Mouse (Mus musculus) limb, embryonic 10.5 days (tissue): ENCODE data around the gene Sipa1l2. TPM values are rescaled to one million over a fixed set of nuclear protein-coding genes. Genes with fewer than 3 reads are reported as not detected.

Source experiments
- DNase-seq: peaks from one replicate; pipeline ENCODE4 v3.0.0-alpha.2; 2017; ENCODE audit warnings: low spot score
- H3K27ac ChIP-seq: fragments of 300-500 bp; sonication (generic); 2 replicates; pipeline ENCODE4 v1.5.1; 2016; ENCODE audit warnings: mild to moderate bottlenecking
- H3K27me3 ChIP-seq: fragments of 300-500 bp; sonication (generic); 2 replicates; pipeline ENCODE4 v1.6.1; 2016; ENCODE audit warnings: low read depth, mild to moderate bottlenecking; ENCODE audit not compliant: poor library complexity, severe bottlenecking
- H3K36me3 ChIP-seq: fragments of 300-500 bp; sonication (generic); 2 replicates; pipeline ENCODE4 v1.6.1; 2016; ENCODE audit warnings: mild to moderate bottlenecking, moderate library complexity
- H3K4me1 ChIP-seq: fragments of 300-500 bp; sonication (generic); 2 replicates; pipeline ENCODE4 v1.6.1; 2016
- H3K4me3 ChIP-seq: fragments of 300-500 bp; sonication (generic); 2 replicates; pipeline ENCODE4 v1.5.1; 2016; ENCODE audit warnings: mild to moderate bottlenecking, moderate library complexity
- H3K9me3 ChIP-seq: fragments of 300-500 bp; sonication (generic); replicated peaks from 2 replicates; pipeline ENCODE4 v1.6.1; 2016; ENCODE audit warnings: mild to moderate bottlenecking
- WGBS: fragments of 180-500 bp; shearing (Covaris S2); methylation state at CpG from one replicate; pipeline ENCODE4 v1.1.7; 2016; 5-methylcytosine and 5-hydroxymethylcytosine counted together
- polyA plus RNA-seq: library from polyadenylated mRNA; unstranded; fragments of >200 nt; fragmentation: Nextera tagmentation; extraction: Ambion mirVana; gene quantifications from 2 replicates; pipeline ENCODE4 v1.2.1, GENCODE M21; 2016

The Sipa1l2 gene
- polyA plus RNA-seq, 1 experiment from 2014 or later, result 13.9 TPM

DNA sequence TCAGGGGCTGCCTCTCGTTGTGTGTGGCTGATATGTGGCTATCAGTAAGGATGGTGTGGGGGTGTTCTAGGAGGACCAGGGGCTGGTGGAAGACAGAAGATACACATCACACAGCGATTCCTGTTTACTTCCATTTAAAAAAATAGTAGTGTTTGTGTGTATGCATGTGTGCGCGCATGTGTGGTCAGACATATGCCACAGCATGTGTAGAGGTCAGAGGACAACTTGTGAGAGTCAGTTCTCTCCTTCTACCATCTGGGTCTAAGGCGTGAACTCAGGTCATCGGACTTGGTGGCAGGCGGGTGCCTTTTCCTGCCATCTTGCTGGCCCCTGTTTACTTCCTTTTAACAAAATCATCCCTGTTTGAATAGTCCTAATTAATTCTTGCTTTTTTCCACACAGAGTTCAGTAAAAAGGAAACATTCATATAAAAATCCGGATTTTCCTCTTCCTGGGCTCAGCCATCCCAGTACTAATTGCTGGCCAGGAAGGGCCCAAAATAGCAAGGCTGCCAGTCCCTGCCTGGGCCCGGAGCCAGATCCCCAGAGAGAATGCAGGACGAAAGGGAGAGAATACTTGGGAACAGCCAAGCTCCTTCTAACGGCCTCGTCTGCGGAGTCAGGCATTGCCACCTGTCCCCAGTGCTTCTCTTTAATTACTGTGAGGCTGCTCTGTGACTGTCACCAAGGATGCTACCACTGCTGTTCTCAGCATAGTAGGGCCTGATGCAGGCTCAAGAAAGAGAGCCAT is 179.7 kb downstream of the Sipa1l2 start:
- no peak for DNase-seq
- no peak overlapping the region for H3K27ac ChIP-seq
- H3K4me3 ChIP-seq, result no peak overlapping the region
- H3K4me1 ChIP-seq, result peaks cover 60% of the 10 kb centered on the region
- H3K9me3 ChIP-seq, result no peaks in the 10 kb centered on the region
- H3K27me3 ChIP-seq, result no peaks in the 10 kb centered on the region
- WGBS, result 77% methylated on average over 13 of the region's 13 CpGs
- H3K36me3 ChIP-seq, result no peaks in the 10 kb centered on the region

DNA sequence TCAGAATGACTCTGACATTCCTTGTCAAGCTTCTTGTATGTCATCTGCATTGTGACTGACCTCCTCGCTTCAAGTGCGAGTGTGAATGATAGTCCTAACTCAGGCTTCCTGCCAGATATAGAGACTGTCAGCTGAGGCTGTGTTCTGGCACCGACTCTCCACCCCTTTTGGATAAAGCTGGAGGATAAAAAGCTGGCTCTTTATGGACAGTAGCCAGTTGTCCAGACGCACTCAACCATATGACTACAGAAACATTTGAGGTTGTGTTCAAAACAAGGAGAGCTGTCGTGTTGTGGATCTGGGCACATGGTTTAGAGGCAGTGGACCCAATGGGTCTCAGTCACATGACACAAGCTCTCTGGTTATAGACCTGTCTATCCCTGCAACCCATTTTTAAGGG is 180.3 kb downstream of the Sipa1l2 start:
- WGBS, result 81% methylated on average over 5 of the region's 5 CpGs
- no peaks in the 10 kb centered on the region for H3K9me3 ChIP-seq
- peaks cover 60% of the 10 kb centered on the region for H3K4me1 ChIP-seq
- H3K36me3 ChIP-seq, result no peaks in the 10 kb centered on the region
- no peaks in the 10 kb centered on the region for H3K27me3 ChIP-seq
- H3K4me3 ChIP-seq, result no peak overlapping the region
- no peak for DNase-seq
- H3K27ac ChIP-seq, result no peak overlapping the region

DNA sequence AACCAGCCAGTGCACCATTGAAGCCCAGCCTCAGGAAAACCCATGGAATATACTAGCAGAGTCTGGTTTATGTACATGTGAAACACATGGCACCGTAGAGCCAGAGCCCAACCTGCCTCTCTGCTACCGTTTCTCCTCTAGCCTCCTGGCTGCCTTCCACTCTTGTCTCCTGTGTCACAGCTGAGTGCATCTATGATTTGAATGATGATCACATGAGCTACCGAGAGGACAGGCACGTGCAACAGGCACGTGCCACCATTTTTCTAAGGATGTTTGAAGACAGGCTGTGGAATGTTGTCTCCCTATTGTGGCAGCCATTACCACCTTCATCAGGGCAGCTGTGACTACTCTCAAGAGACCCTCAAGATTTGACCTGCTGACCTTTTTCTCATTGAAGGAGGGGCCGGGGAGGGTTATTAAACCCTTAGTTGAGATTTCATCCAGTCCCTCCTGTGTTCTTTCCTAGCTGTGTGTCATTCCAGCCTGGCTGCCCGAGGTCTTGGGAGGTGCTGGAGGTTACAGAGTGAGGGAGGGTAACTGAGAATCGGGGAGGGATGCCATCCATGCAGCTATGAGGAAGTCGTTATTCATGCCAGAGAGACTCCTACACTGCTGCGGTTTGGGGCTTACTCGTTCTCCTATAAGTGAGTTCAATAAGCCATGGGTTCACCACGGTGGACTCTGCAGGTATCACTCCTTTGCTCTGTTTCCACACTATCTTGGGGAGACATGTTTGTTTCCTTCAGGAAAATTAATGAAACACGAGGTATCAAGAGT is 181.0 kb downstream of the Sipa1l2 start:
- 63% methylated on average over 13 of the region's 13 CpGs for WGBS
- Histone ChIP-seq H3K27me3 (no peaks in the 10 kb centered on the region), H3K4me3 (no peak overlapping the region), H3K27ac (no peak overlapping the region), H3K9me3 (no peaks in the 10 kb centered on the region), H3K36me3 (no peaks in the 10 kb centered on the region), H3K4me1 (peaks cover 60% of the 10 kb centered on the region)
- no peak for DNase-seq

DNA sequence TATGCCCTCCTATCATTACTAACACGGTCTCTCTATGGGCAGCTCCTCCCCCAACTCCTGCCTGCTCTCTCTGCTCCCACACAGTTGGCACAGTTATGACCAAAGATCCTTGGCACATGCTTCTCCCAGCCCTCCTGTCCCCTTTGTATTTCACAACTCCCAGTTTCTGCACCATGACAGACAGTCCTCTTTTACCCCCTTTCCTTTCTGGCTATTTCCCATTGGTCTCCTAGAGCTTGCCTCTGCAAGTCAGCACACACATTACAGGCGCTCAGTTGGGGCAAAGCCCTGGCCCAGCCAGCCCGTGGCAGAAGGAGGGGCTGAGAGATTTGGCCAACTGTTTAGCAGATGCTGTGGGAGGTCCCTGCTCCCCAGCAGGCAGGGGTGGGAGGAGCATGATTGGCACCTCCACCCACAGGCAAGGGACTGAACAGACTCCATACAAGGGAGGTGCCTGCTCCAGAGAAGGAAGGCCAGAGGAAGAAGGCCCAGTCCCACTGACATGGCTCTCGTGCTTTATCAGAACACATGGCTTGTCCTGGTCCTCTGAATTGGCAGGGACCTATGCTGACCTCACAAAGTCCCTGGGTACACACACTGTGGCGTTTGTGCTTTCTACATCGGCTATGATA is 184.0 kb downstream of the Sipa1l2 start:
- no peaks in the 10 kb centered on the region for H3K9me3 ChIP-seq
- peaks cover 48% of the 10 kb centered on the region for H3K4me1 ChIP-seq
- WGBS, result 35% methylated on average over 6 of the region's 6 CpGs
- DNase-seq, result peak; percentile 47
- H3K27me3 ChIP-seq, result no peaks in the 10 kb centered on the region
- 0 out of 2 replicates have a peak overlapping the region, but pooled peaks have one; percentile 6 for H3K27ac ChIP-seq
- no peaks in the 10 kb centered on the region for H3K36me3 ChIP-seq
- no peak overlapping the region for H3K4me3 ChIP-seq

DNA sequence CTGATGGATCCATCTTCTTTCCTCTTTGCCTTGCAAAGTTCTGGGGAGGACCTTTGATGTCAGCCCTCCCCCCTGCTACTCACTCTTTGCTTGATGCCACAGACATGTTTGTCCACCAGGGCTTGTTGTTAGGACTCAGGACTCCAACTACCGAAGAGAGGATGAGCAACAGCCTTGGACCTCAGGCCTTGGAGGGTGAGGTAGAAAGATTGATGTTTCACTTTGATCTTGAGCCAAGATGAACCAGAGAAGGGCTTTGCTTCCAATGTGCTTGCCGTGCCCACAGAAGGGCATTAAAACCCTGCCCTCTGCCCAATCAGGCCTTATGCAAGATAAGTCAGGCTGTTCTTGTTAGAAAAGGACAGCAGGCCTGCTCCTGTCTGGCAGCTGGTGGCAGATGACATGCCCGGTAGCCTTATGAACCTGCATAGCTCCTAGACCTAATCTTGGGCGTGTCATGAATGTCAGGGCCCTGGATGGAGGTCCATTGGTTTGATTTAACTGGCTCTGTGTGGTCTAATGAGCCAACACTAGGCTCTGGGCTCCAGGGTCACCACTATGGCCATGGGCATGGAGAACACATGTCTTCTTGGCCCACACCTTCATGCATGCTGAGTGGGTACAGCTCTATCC is 184.9 kb downstream of the Sipa1l2 start:
- H3K4me3 ChIP-seq, result no peak overlapping the region
- no peaks in the 10 kb centered on the region for H3K9me3 ChIP-seq
- no peak for DNase-seq
- no peaks in the 10 kb centered on the region for H3K27me3 ChIP-seq
- 89% methylated on average over 4 of the region's 4 CpGs for WGBS
- H3K27ac ChIP-seq, result 0 out of 2 replicates have a peak overlapping the region, but pooled peaks have one; percentile 6
- H3K4me1 ChIP-seq, result peaks cover 39% of the 10 kb centered on the region
- no peaks in the 10 kb centered on the region for H3K36me3 ChIP-seq

DNA sequence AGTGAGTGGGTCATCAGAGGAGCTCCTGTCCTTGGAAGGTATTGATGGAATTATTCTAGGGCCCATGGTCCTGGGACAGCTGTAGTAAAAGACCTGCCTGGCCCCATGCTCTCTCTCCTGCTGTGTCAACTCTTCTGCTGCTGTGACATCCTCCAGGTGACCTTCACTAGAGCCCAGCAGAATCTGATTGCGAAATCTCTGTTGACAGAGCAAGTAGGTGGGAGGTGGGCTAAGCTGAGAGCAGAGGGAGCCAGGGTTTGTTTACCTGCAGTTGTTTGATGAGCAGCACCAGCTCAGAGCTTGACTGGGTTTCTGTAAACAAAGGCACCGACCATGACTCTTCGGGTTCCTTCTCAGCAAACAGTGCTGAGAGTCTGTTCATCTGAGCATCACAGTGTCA is 187.9 kb downstream of the Sipa1l2 start:
- no peaks in the 10 kb centered on the region for H3K36me3 ChIP-seq
- H3K9me3 ChIP-seq, result no peaks in the 10 kb centered on the region
- no peak overlapping the region for H3K4me3 ChIP-seq
- DNase-seq, result no peak
- H3K4me1 ChIP-seq, result peaks cover 16% of the 10 kb centered on the region
- 47% methylated on average over 3 of the region's 3 CpGs for WGBS
- H3K27me3 ChIP-seq, result no peaks in the 10 kb centered on the region
- H3K27ac ChIP-seq, result no peak overlapping the region

DNA sequence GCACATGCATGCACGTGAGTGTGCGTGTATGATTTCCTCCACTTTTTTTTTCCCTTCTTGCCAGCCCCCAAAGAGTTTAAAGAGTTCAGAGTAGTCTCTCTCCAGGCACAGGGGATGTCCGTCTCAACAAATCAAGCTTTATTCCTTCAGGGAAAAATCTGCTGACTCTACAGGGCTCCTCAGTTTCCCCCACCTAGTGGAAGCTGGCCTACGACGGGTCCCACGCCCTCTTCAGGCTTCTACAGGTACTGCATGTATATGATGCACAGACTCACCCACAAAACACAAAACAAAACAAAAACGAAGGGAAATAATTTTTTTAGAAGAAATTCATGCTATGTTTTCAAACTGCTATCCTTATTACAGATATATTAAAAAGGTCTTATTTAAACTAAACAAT is 189.7 kb downstream of the Sipa1l2 start:
- H3K27ac ChIP-seq, result no peak overlapping the region
- H3K9me3 ChIP-seq, result no peaks in the 10 kb centered on the region
- H3K4me3 ChIP-seq, result no peak overlapping the region
- H3K27me3 ChIP-seq, result no peaks in the 10 kb centered on the region
- DNase-seq, result no peak
- H3K4me1 ChIP-seq, result no peaks in the 10 kb centered on the region
- 68% methylated on average over 7 of the region's 7 CpGs for WGBS
- H3K36me3 ChIP-seq, result no peaks in the 10 kb centered on the region

DNA sequence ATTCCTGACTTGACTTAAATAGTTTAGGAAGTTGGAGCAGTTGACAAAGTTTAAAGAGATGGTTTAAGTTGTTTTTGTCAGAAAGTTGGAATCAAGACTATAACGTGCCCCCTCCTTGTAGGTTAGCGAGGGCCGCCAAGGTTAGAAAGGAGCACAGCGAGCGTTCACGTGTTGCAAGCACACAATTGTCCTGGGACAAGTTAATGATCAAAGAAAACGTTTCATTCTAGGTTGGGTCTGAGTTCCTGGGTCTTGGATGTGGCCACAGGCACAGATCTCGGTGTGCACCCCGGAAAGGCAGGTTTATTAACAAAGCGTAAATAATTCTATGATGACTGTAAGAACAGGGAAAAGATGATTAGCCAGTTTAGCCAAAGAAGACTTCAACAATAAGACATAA is 190.5 kb downstream of the Sipa1l2 start:
- DNase-seq, result no peak
- Histone ChIP-seq H3K4me3 (no peak overlapping the region), H3K27ac (no peak overlapping the region), H3K9me3 (no peaks in the 10 kb centered on the region), H3K36me3 (no peaks in the 10 kb centered on the region), H3K4me1 (no peaks in the 10 kb centered on the region), H3K27me3 (no peaks in the 10 kb centered on the region)
- 85% methylated on average over 10 of the region's 10 CpGs for WGBS

DNA sequence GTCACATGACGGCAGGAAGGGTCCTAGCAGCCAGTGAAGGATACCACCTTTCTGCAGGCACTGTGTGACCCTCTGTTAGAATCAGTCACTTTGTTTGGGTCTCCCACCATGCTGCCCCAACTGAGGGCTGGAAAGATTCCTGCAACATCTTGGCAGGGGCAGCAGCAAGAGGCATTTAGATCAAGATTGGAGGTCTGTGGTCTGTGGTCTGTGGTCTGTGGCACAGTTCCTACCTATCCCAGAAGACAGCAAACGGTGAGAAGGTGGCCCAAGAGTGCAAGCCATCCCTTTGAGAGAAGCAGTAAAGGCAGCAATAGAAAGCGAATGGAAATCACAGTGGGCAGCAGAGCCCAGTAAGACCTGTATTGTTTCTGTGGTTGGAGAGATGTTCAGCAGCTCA is 191.9 kb downstream of the Sipa1l2 start:
- no peaks in the 10 kb centered on the region for H3K4me1 ChIP-seq
- H3K4me3 ChIP-seq, result no peak overlapping the region
- H3K9me3 ChIP-seq, result no peaks in the 10 kb centered on the region
- no peak for DNase-seq
- 89% methylated on average over 3 of the region's 3 CpGs for WGBS
- H3K36me3 ChIP-seq, result no peaks in the 10 kb centered on the region
- no peak overlapping the region for H3K27ac ChIP-seq
- H3K27me3 ChIP-seq, result no peaks in the 10 kb centered on the region

DNA sequence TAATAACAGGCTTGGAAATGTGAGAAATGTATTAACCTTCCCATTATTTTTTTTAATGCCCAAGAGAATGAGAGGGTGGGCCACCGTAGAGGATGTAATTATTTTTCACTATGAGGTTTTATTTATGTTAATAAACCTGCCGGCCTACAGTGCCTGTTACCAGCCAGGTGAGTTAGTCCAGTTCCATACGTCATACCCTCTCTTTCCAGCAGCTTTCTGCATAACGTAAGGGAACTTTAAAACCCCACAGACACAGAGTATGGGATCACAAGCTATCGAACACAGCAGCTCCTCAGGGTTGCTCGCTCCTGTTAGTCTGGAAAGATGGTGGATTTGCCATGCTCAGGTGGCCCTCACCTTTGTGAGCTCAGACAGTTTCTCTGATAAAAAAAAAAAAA is 193.2 kb downstream of the Sipa1l2 start:
- H3K27me3 ChIP-seq, result no peaks in the 10 kb centered on the region
- H3K27ac ChIP-seq, result no peak overlapping the region
- H3K4me1 ChIP-seq, result no peaks in the 10 kb centered on the region
- H3K36me3 ChIP-seq, result no peaks in the 10 kb centered on the region
- no peaks in the 10 kb centered on the region for H3K9me3 ChIP-seq
- DNase-seq, result no peak
- 85% methylated on average over 6 of the region's 6 CpGs for WGBS
- H3K4me3 ChIP-seq, result no peak overlapping the region

DNA sequence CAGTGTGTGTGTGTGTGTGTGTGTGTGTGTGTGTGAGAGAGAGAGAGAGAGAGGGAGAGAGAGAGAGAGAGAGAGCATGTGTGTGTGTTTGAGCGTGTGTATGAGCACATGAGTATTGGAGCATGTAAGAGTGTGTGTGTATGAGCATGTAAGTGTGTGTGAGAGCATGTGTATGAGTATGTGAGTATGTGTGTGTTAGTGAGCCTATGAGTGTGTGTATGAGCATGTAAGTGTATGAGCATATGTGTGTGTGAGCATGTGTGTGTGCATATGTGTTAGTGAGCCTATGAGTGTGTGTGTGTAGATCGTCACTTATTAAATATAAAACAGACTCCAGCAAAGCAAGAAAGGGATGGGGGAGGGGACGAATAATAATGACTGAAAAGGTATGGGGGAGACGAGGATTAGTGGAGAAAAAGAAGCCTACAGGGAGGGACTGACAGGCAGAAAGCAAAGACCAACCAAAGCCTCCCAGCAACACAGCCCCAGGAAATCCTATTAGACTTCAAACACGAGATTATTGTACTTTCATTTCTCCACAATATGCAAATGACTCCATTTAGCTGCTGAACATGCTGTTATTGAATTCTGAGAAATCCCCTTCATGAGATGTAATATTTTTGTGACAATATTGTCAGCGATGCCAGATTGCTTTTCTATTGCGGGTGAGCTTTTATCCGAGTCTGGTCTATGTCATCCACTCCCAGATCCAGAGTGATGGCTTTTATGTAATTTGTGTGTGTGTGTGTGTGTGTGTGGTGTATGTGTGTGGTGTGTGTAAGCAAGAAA is 193.8 kb downstream of the Sipa1l2 start:
- Histone ChIP-seq H3K4me3 (no peak overlapping the region), H3K36me3 (no peaks in the 10 kb centered on the region), H3K27ac (no peak overlapping the region), H3K27me3 (no peaks in the 10 kb centered on the region), H3K9me3 (no peaks in the 10 kb centered on the region), H3K4me1 (no peaks in the 10 kb centered on the region)
- WGBS, result 72% methylated on average over 8 of the region's 8 CpGs
- no peak for DNase-seq

DNA sequence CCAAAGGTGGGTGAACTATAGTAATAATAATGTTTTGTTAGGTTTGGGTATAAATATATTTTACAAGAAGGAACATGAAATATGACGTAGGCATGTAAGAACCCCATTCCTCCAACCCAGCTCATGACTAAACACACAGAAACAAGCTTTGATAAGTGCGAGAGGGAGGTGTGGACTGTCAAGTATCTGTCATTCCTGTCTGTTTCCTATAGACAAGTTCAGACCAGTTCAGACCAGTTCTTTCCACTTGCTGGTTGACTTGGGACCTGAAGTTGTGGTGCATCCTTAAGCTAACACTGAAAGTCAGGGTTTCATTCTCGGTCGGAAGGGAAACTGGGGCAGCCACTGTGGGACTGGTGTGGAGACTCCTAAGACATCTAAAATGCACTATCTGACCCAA is 197.0 kb downstream of the Sipa1l2 start:
- no peak overlapping the region for H3K4me3 ChIP-seq
- peaks cover 25% of the 10 kb centered on the region for H3K4me1 ChIP-seq
- DNase-seq, result no peak
- H3K27ac ChIP-seq, result no peak overlapping the region
- no peaks in the 10 kb centered on the region for H3K36me3 ChIP-seq
- WGBS, result 88% methylated on average over 4 of the region's 4 CpGs
- no peaks in the 10 kb centered on the region for H3K9me3 ChIP-seq
- H3K27me3 ChIP-seq, result no peaks in the 10 kb centered on the region; the same call in 1 of the 2 replicates
